Mouse (Mus musculus): Measurements from ENCODE around the gene Cpa1. TPM values are rescaled to one million over a fixed set of nuclear protein-coding genes. Genes with fewer than 3 reads are reported as not detected.

Gene Cpa1
- total RNA-seq, 1 experiment = not detected

- no peaks in the 10 kb centered on the region for H3K9me3 ChIP-seq (ENCODE audit: control insufficient read depth, insufficient read depth, low read depth, low read length)
- no peak for DNase-seq (ENCODE audit: low read depth, low spot score)
- H3K36me3 ChIP-seq (ENCODE audit: control insufficient read depth, insufficient read depth, low read length, poor library complexity, severe bottlenecking) = no peaks in the 10 kb centered on the region
- peaks cover 0 to 20% of the 10 kb centered on the region in 2 experiments; a peak in 2 of 4 replicates for H3K4me1 ChIP-seq (ENCODE audit: control insufficient read depth in 2 of 2, insufficient read depth in 2 of 2, low read length in 2 of 2, poor library complexity in 1 of 2)
- H3K9ac ChIP-seq (ENCODE audit: insufficient read depth, low read depth, low read length, poor library complexity, severe bottlenecking) = no peak overlapping the region
- in situ Hi-C loops (cut with MboI; ENCODE audit: low sequenced_read_pairs in 2 of 2, unreplicated experiment in 2 of 2) = no loop called here
- H3K27ac ChIP-seq (ENCODE audit: insufficient read depth, low read depth, low read length, poor library complexity, severe bottlenecking) = no peak overlapping the region
- no peak overlapping the region for H3K4me3 ChIP-seq (ENCODE audit: insufficient read depth in 1 of 2, low read depth in 1 of 2, low read length in 2 of 2, poor library complexity in 1 of 2, severe bottlenecking in 1 of 2)
- TF ChIP-seq ZNF384 (IDR thresholded peaks at IDR 0.05; ENCODE audit: low read depth, low read length) (no peak), HCFC1 (IDR thresholded peaks at IDR 0.05; ENCODE audit: borderline replicate concordance, insufficient read depth, low read length) (no peak)
Measured at GRCm38 (mm10) chr6:30620591-30620990, 18.4 kb upstream of the Cpa1 start.

GRCm38 (mm10) chr6:30620994-30621393, 18.0 kb upstream of the Cpa1 start:
- no peak overlapping the region for H3K9ac ChIP-seq (ENCODE audit: insufficient read depth, low read depth, low read length, poor library complexity, severe bottlenecking)
- TF ChIP-seq ZC3H11A (IDR thresholded peaks at IDR 0.05; ENCODE audit: borderline replicate concordance, low read depth, low read length) (no peak), HCFC1 (IDR thresholded peaks at IDR 0.05; ENCODE audit: borderline replicate concordance, insufficient read depth, low read length) (no peak), CHD2 (IDR thresholded peaks at IDR 0.05; ENCODE audit: low read depth, low read length) (no peak), MAFK (IDR thresholded peaks at IDR 0.05; ENCODE audit: insufficient read depth, low read depth, low read length) (no peak), ZNF384 (IDR thresholded peaks at IDR 0.05; ENCODE audit: low read depth, low read length) (no peak)
- no peaks in the 10 kb centered on the region for H3K9me3 ChIP-seq (ENCODE audit: control insufficient read depth, insufficient read depth, low read depth, low read length)
- no peak for DNase-seq (ENCODE audit: low read depth, low spot score)
- H3K4me3 ChIP-seq (ENCODE audit: insufficient read depth in 1 of 2, low read depth in 1 of 2, low read length in 2 of 2, poor library complexity in 1 of 2, severe bottlenecking in 1 of 2) = no peak overlapping the region
- no peak overlapping the region for H3K27ac ChIP-seq (ENCODE audit: insufficient read depth, low read depth, low read length, poor library complexity, severe bottlenecking)
- H3K4me1 ChIP-seq (ENCODE audit: control insufficient read depth in 2 of 2, insufficient read depth in 2 of 2, low read length in 2 of 2, poor library complexity in 1 of 2) = peaks cover 0 to 20% of the 10 kb centered on the region in 2 experiments; a peak in 2 of 4 replicates
- in situ Hi-C loops (cut with MboI; ENCODE audit: low sequenced_read_pairs in 2 of 2, unreplicated experiment in 2 of 2) = no loop called here
- H3K36me3 ChIP-seq (ENCODE audit: control insufficient read depth, insufficient read depth, low read length, poor library complexity, severe bottlenecking) = no peaks in the 10 kb centered on the region

GRCm38 (mm10) chr6:30621986-30622389, 17.0 kb upstream of the Cpa1 start:
- in situ Hi-C loops (cut with MboI; ENCODE audit: low sequenced_read_pairs in 2 of 2, unreplicated experiment in 2 of 2) = no loop called here
- TF ChIP-seq ZNF384 (IDR thresholded peaks at IDR 0.05; ENCODE audit: low read depth, low read length) = no peak
- no peak for TF ChIP-seq MAFK (IDR thresholded peaks at IDR 0.05; ENCODE audit: insufficient read depth, low read depth, low read length)
- TF ChIP-seq ZC3H11A (IDR thresholded peaks at IDR 0.05; ENCODE audit: borderline replicate concordance, low read depth, low read length) = no peak
- no peak for TF ChIP-seq CHD2 (IDR thresholded peaks at IDR 0.05; ENCODE audit: low read depth, low read length)
- TF ChIP-seq HCFC1 (IDR thresholded peaks at IDR 0.05; ENCODE audit: borderline replicate concordance, insufficient read depth, low read length) = no peak
- Histone ChIP-seq H3K36me3 (ENCODE audit: control insufficient read depth, insufficient read depth, low read length, poor library complexity, severe bottlenecking) (no peaks in the 10 kb centered on the region), H3K9ac (ENCODE audit: insufficient read depth, low read depth, low read length, poor library complexity, severe bottlenecking) (no peak overlapping the region), H3K4me1 (ENCODE audit: control insufficient read depth in 2 of 2, insufficient read depth in 2 of 2, low read length in 2 of 2, poor library complexity in 1 of 2) (peaks cover 0 to 14% of the 10 kb centered on the region in 2 experiments; a peak in 2 of 4 replicates), H3K4me3 (ENCODE audit: insufficient read depth in 1 of 2, low read depth in 1 of 2, low read length in 2 of 2, poor library complexity in 1 of 2, severe bottlenecking in 1 of 2) (no peak overlapping the region), H3K9me3 (ENCODE audit: control insufficient read depth, insufficient read depth, low read depth, low read length) (no peaks in the 10 kb centered on the region), H3K27ac (ENCODE audit: insufficient read depth, low read depth, low read length, poor library complexity, severe bottlenecking) (no peak overlapping the region)
- DNase-seq (ENCODE audit: low read depth, low spot score) = no peak

GRCm38 (mm10) chr6:30624763-30625162, 14.3 kb upstream of the Cpa1 start:
- Histone ChIP-seq H3K9ac (ENCODE audit: insufficient read depth, low read depth, low read length, poor library complexity, severe bottlenecking) (no peak overlapping the region), H3K36me3 (ENCODE audit: control insufficient read depth, insufficient read depth, low read length, poor library complexity, severe bottlenecking) (no peaks in the 10 kb centered on the region), H3K4me3 (ENCODE audit: insufficient read depth in 1 of 2, low read depth in 1 of 2, low read length in 2 of 2, poor library complexity in 1 of 2, severe bottlenecking in 1 of 2) (no peak overlapping the region), H3K9me3 (ENCODE audit: control insufficient read depth, insufficient read depth, low read depth, low read length) (no peaks in the 10 kb centered on the region), H3K4me1 (ENCODE audit: control insufficient read depth in 2 of 2, insufficient read depth in 2 of 2, low read length in 2 of 2, poor library complexity in 1 of 2) (no peaks in the 10 kb centered on the region), H3K27ac (ENCODE audit: insufficient read depth, low read depth, low read length, poor library complexity, severe bottlenecking) (no peak overlapping the region)
- TF ChIP-seq CHD2 (IDR thresholded peaks at IDR 0.05; ENCODE audit: low read depth, low read length) (no peak), ZC3H11A (IDR thresholded peaks at IDR 0.05; ENCODE audit: borderline replicate concordance, low read depth, low read length) (no peak), MAFK (IDR thresholded peaks at IDR 0.05; ENCODE audit: insufficient read depth, low read depth, low read length) (no peak), ZNF384 (IDR thresholded peaks at IDR 0.05; ENCODE audit: low read depth, low read length) (no peak), HCFC1 (IDR thresholded peaks at IDR 0.05; ENCODE audit: borderline replicate concordance, insufficient read depth, low read length) (no peak)
- DNase-seq (ENCODE audit: low read depth, low spot score) = no peak
- in situ Hi-C loops (cut with MboI; ENCODE audit: low sequenced_read_pairs in 2 of 2, unreplicated experiment in 2 of 2) = no loop called here

GRCm38 (mm10) chr6:30628152-30628551, 10.9 kb upstream of the Cpa1 start:
- Histone ChIP-seq H3K9ac (ENCODE audit: insufficient read depth, low read depth, low read length, poor library complexity, severe bottlenecking) (no peak overlapping the region), H3K4me3 (ENCODE audit: insufficient read depth in 1 of 2, low read depth in 1 of 2, low read length in 2 of 2, poor library complexity in 1 of 2, severe bottlenecking in 1 of 2) (no peak overlapping the region), H3K4me1 (ENCODE audit: control insufficient read depth in 2 of 2, insufficient read depth in 2 of 2, low read length in 2 of 2, poor library complexity in 1 of 2) (no peaks in the 10 kb centered on the region), H3K27ac (ENCODE audit: insufficient read depth, low read depth, low read length, poor library complexity, severe bottlenecking) (no peak overlapping the region), H3K36me3 (ENCODE audit: control insufficient read depth, insufficient read depth, low read length, poor library complexity, severe bottlenecking) (no peaks in the 10 kb centered on the region), H3K9me3 (ENCODE audit: control insufficient read depth, insufficient read depth, low read depth, low read length) (no peaks in the 10 kb centered on the region)
- TF ChIP-seq ZNF384 (IDR thresholded peaks at IDR 0.05; ENCODE audit: low read depth, low read length) = no peak
- in situ Hi-C loops (cut with MboI; ENCODE audit: low sequenced_read_pairs in 2 of 2, unreplicated experiment in 2 of 2) = no loop called here
- DNase-seq (ENCODE audit: low read depth, low spot score) = no peak

Data from ES-E14 (cell line).